In the genomic region with DNA sequence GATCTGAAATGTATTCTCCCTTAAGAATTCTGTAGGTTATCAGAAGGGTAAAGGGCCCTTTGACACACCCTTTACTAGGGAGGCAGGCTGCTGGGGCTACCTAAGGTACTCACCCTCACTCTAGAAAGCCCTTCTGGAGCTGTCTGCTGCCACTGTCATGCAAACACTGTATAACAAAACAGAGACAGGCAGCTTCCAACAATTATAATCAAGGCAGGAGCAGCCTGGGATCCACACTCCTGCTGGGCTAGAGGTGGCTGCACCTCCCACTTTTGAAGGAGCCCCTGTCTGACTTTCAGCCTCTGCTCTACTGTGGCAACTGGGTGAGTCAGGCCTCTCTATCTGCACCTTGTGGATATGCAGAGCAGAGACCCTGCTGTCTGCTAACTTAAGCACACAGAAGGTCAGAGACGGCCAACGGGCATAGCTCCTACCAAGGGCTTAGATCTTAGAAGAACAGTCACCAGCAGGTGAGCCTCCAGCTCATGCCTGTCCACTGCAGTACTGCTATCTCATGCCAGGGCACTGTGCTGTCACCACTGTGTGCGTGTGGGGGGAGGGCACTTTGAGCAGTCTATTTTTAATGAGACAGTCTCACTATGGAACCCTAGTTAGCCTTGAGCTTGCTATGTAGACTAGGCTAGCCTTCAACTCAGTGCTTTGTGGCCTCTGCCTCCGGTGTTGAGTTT, we compare ENCODE assay signal across 19 mouse cellular contexts. TPM values are rescaled to one million over a fixed set of nuclear protein-coding genes. Genes with fewer than 3 reads are reported as not detected.
DNase-seq lines count a peak whose midpoint lies in the region; ATAC-seq and TF ChIP-seq lines count a peak whose summit lies in the region.
"Had no signal": no experiment of that assay in that cellular context is flagged by ENCODE, and none has a peak within 500 bp of the region (broad histone marks: within the 10 kb centered on the region; RNA-seq: fewer than 3 reads in every experiment).

No protein-coding gene starts in this region.

- H3K9me3 ChIP-seq in liver, embryonic 11.5 days (ENCODE audit: control insufficient read depth, low read length): no peaks in the 10 kb centered on the region
- H3K9me3 ChIP-seq in liver, postnatal 0 days (ENCODE audit: low read length): no peaks in the 10 kb centered on the region
- no peaks in the 10 kb centered on the region for H3K9me3 ChIP-seq in ES-Bruce4 (replicated peaks; ENCODE audit: control insufficient read depth, insufficient read depth, low read length, poor library complexity, severe bottlenecking)
- H3K9me3 ChIP-seq in heart, embryonic 16.5 days (replicated peaks; ENCODE audit: control insufficient read depth, low read length): no peaks in the 10 kb centered on the region
- H3K9me3 ChIP-seq: forebrain, embryonic 13.5 days had no signal

- H3K36me3 ChIP-seq in liver, embryonic 11.5 days (ENCODE audit: control insufficient read depth, insufficient read depth, low read length): peaks cover 17% of the 10 kb centered on the region
- H3K36me3 ChIP-seq in liver, postnatal 0 days (replicated peaks; ENCODE audit: insufficient read depth, low read length): peaks cover 47% of the 10 kb centered on the region
- peaks cover 8% of the 10 kb centered on the region for H3K36me3 ChIP-seq in ES-Bruce4 (ENCODE audit: control insufficient read depth, insufficient read depth, low read length, poor library complexity, severe bottlenecking)
- H3K36me3 ChIP-seq in heart, embryonic 16.5 days (ENCODE audit: control insufficient read depth, insufficient read depth): peaks cover 44% of the 10 kb centered on the region

- 70% methylated on average over 4 of the region's 4 CpGs for WGBS in liver, embryonic 11.5 days
- 70% methylated on average over 4 of the region's 4 CpGs for WGBS in liver, postnatal 0 days (ENCODE audit: insufficient replicate concordance)
- WGBS in heart, embryonic 16.5 days: 44% methylated on average over 4 of the region's 4 CpGs

- H3K27me3 ChIP-seq in liver, embryonic 11.5 days (replicated peaks; ENCODE audit: control insufficient read depth, insufficient read depth, low read length): no peaks in the 10 kb centered on the region
- H3K27me3 ChIP-seq in liver, postnatal 0 days (ENCODE audit: insufficient read depth, low read length): no peaks in the 10 kb centered on the region
- no peaks in the 10 kb centered on the region for H3K27me3 ChIP-seq in ES-Bruce4 (ENCODE audit: control insufficient read depth, insufficient read depth, low read length, poor library complexity, severe bottlenecking)
- H3K27me3 ChIP-seq in heart, embryonic 16.5 days (ENCODE audit: control insufficient read depth, insufficient read depth, low read length): no peaks in the 10 kb centered on the region
- H3K27me3 ChIP-seq: forebrain, embryonic 13.5 days had no signal

- no peak overlapping the region for H3K4me2 ChIP-seq in liver, embryonic 11.5 days
- no peak overlapping the region for H3K4me2 ChIP-seq in liver, postnatal 0 days (ENCODE audit: low read depth, low read length)
- H3K4me2 ChIP-seq in heart, embryonic 16.5 days (ENCODE audit: low read depth, low read length): no peak overlapping the region
- H3K4me2 ChIP-seq: forebrain, embryonic 13.5 days had no signal

- 0 out of 2 replicates have a peak, but pooled peaks have one; percentile 35 for ATAC-seq in liver, embryonic 11.5 days (replicated peaks; ENCODE audit: low FRiP score)
- no peak for ATAC-seq in liver, postnatal 0 days
- peak; percentile 82 for ATAC-seq in heart, embryonic 16.5 days (replicated peaks; ENCODE audit: extremely low read depth, insufficient read depth, low FRiP score)
- ATAC-seq: activated CD4-positive, CD25-positive, alpha-beta regulatory T cell, adult 4 months; forebrain, embryonic 13.5 days had no signal

- TF ChIP-seq EP300 in liver, postnatal 0 days (IDR thresholded peaks at IDR 0.05; ENCODE audit: low read depth): no peak
- peak; percentile 10; the same call in 1 of the 2 replicates for TF ChIP-seq EP300 in ES-Bruce4 (IDR thresholded peaks at IDR 0.05; ENCODE audit: insufficient read depth, low read depth, low read length)

- peak; percentile 86 for DNase-seq in heart, adult 11 months
- DNase-seq in heart, adult 18-20 months: no peak
- DNase-seq in liver, embryonic 11.5 days (ENCODE audit: low spot score): no peak
- no peak for DNase-seq in liver, postnatal 0 days
- no peak for DNase-seq in MN1 (ENCODE audit: low spot score)
- no peak for DNase-seq in spleen, postnatal 36 days (ENCODE audit: low spot score in 2 of 2)
- DNase-seq: cerebellum, adult 11 months; kidney, postnatal 25 days; left cerebral cortex, postnatal 4 days; lung, adult 18-20 months; right cerebral cortex, adult 18-20 months; thymus, adult 18-20 months had no signal

- no peak overlapping the region for H3K27ac ChIP-seq in liver, embryonic 11.5 days (ENCODE audit: low read depth, low read length)
- no peak overlapping the region for H3K27ac ChIP-seq in liver, postnatal 0 days (ENCODE audit: low read depth)
- H3K27ac ChIP-seq in ES-Bruce4 (ENCODE audit: insufficient read depth, low read length): peak overlapping the region; percentile 65
- peak overlapping the region; percentile 79 for H3K27ac ChIP-seq in heart, embryonic 16.5 days (ENCODE audit: low read length)
- H3K27ac ChIP-seq: forebrain, embryonic 13.5 days had no signal

- TF ChIP-seq CTCF in liver, postnatal 0 days (IDR thresholded peaks at IDR 0.05; ENCODE audit: low read depth): no peak
- no peak for TF ChIP-seq CTCF in ES-Bruce4 (IDR thresholded peaks at IDR 0.05; ENCODE audit: low read depth, low read length)

- TF ChIP-seq POLR2A in ES-Bruce4 (IDR thresholded peaks at IDR 0.05; ENCODE audit: insufficient read depth, low read length): no peak

- H3K4me1 ChIP-seq in liver, embryonic 11.5 days (replicated peaks; ENCODE audit: control insufficient read depth, insufficient read depth, low read length): no peaks in the 10 kb centered on the region
- no peaks in the 10 kb centered on the region for H3K4me1 ChIP-seq in liver, postnatal 0 days (ENCODE audit: insufficient read depth)
- peaks cover 6% of the 10 kb centered on the region for H3K4me1 ChIP-seq in ES-Bruce4 (ENCODE audit: control insufficient read depth, insufficient read depth, low read length)
- H3K4me1 ChIP-seq in heart, embryonic 16.5 days (ENCODE audit: control insufficient read depth, insufficient read depth, low read length): peaks cover 10% of the 10 kb centered on the region
- H3K4me1 ChIP-seq: forebrain, embryonic 13.5 days had no signal

- no peak overlapping the region for H3K9ac ChIP-seq in liver, embryonic 11.5 days (ENCODE audit: low read depth, low read length)
- H3K9ac ChIP-seq in liver, postnatal 0 days (replicated peaks): no peak overlapping the region
- H3K9ac ChIP-seq in ES-Bruce4 (ENCODE audit: low read depth, poor library complexity, severe bottlenecking): no peak overlapping the region
- H3K9ac ChIP-seq in heart, embryonic 16.5 days (ENCODE audit: low read length): no peak overlapping the region
- H3K9ac ChIP-seq: forebrain, embryonic 13.5 days had no signal

- no peak overlapping the region for H3K4me3 ChIP-seq in liver, embryonic 11.5 days (ENCODE audit: low read depth, low read length)
- H3K4me3 ChIP-seq in liver, postnatal 0 days (ENCODE audit: low read depth, low read length): no peak overlapping the region
- H3K4me3 ChIP-seq in ES-Bruce4 (ENCODE audit: low read depth, low read length): no peak overlapping the region
- no peak overlapping the region for H3K4me3 ChIP-seq in heart, embryonic 16.5 days (ENCODE audit: low read length)
- H3K4me3 ChIP-seq: forebrain, embryonic 13.5 days had no signal

RNA-seq across cellular contexts. Expression of gene Hnrnph1, which starts 14.6 kb away (rescaled TPM):
- 10 to 100 TPM; 97.0 to 99.6 TPM for total RNA-seq in heart, adult 18-20 months (2021)
- 341 and 346 TPM in 2 replicates for polyA plus RNA-seq in liver, embryonic 11.5 days (2014; fragmentation: Nextera tagmentation; extraction: Ambion mirVana)
- polyA plus RNA-seq in liver, postnatal 0 days (2015; fragmentation: Nextera tagmentation; extraction: Ambion mirVana): 70.1 and 71.1 TPM in 2 replicates
- polyA plus RNA-seq in ES-Bruce4 (2011; ENCODE audit: insufficient read depth, insufficient read length, low read depth, missing spikeins): 531 and 559 TPM in 2 replicates
- polyA plus RNA-seq in heart, embryonic 16.5 days (2015; fragmentation: Nextera tagmentation; extraction: Ambion mirVana): 229 and 252 TPM in 2 replicates

RNA-seq across cellular contexts. Expression of gene Cby3, which starts 37.2 kb away (rescaled TPM):
- total RNA-seq in heart, adult 18-20 months (2021): not detected
- polyA plus RNA-seq in liver, embryonic 11.5 days (2014; fragmentation: Nextera tagmentation; extraction: Ambion mirVana): not detected in 2 replicates
- 0.21 TPM in 1 of 2 replicates, not detected in the other for polyA plus RNA-seq in liver, postnatal 0 days (2015; fragmentation: Nextera tagmentation; extraction: Ambion mirVana)
- not detected in 2 replicates for polyA plus RNA-seq in ES-Bruce4 (2011; ENCODE audit: insufficient read depth, insufficient read length, low read depth, missing spikeins)
- not detected in 2 replicates for polyA plus RNA-seq in heart, embryonic 16.5 days (2015; fragmentation: Nextera tagmentation; extraction: Ambion mirVana)
- total RNA-seq: granulocyte monocyte progenitor cell, adult 5-6 weeks; left cerebral cortex, postnatal 4 days; neutrophil, adult 5-6 weeks had no signal
- polyA plus RNA-seq: activated CD4-positive, CD25-positive, alpha-beta regulatory T cell, adult 4 months; spleen, adult 2 months had no signal

RNA-seq across cellular contexts. Expression of gene Rufy1, which starts 39.5 kb away (rescaled TPM):
- total RNA-seq in heart, adult 18-20 months (2021): 10 to 100 TPM; 28.3 to 35.5 TPM
- 18.7 and 19.2 TPM in 2 replicates for polyA plus RNA-seq in liver, embryonic 11.5 days (2014; fragmentation: Nextera tagmentation; extraction: Ambion mirVana)
- 7.1 and 7.9 TPM in 2 replicates for polyA plus RNA-seq in liver, postnatal 0 days (2015; fragmentation: Nextera tagmentation; extraction: Ambion mirVana)
- 13.0 and 13.8 TPM in 2 replicates for polyA plus RNA-seq in ES-Bruce4 (2011; ENCODE audit: insufficient read depth, insufficient read length, low read depth, missing spikeins)
- polyA plus RNA-seq in heart, embryonic 16.5 days (2015; fragmentation: Nextera tagmentation; extraction: Ambion mirVana): 31.1 and 33.4 TPM in 2 replicates

Comparison
In these comparisons a context has a peak if more than half of its experiments do, and no peak if none do; other contexts are left out.
1. H3K27ac ChIP-seq: peak in ES-Bruce4 (single experiment) and heart, embryonic 16.5 days (single experiment); none in liver, embryonic 11.5 days (single experiment) and liver, postnatal 0 days (single experiment).